Mouse (Mus musculus): ENCODE data around the gene Ribc2. TPM values are rescaled to one million over a fixed set of nuclear protein-coding genes. Genes with fewer than 3 reads are reported as not detected.

Gene Ribc2
- total RNA-seq, 2 experiments from 2014 or later = not detected

- DNase-seq (ENCODE audit: low spot score in 2 of 2) = no peak
Measured at GRCm38 (mm10) chr15:85178172-85178571, 46.3 kb downstream of the Ribc2 start.

GRCm38 (mm10) chr15:85179528-85180180, 47.8 kb downstream of the Ribc2 start:
- DNase-seq (ENCODE audit: low spot score in 2 of 2) = no peak

- no peak for DNase-seq (ENCODE audit: low spot score in 2 of 2)
Measured at GRCm38 (mm10) chr15:85180368-85180767, 48.5 kb downstream of the Ribc2 start.

GRCm38 (mm10) chr15:85182063-85182462, 50.2 kb downstream of the Ribc2 start:
- DNase-seq (ENCODE audit: low spot score in 2 of 2) = no peak

- DNase-seq (ENCODE audit: low spot score in 2 of 2) = peak in 1 of 2 experiments; percentile 57
Measured at GRCm38 (mm10) chr15:85186916-85187315, 55.0 kb downstream of the Ribc2 start.

- DNase-seq (ENCODE audit: low spot score in 2 of 2) = no peak
Measured at GRCm38 (mm10) chr15:85188167-85188778, 56.4 kb downstream of the Ribc2 start.

Other genes starting within 250 kb of the Ribc2 start
- under 1 TPM; 0.22 to 0.29 TPM for gene Gm29666, start 212.0 kb upstream of the Ribc2 start, total RNA-seq (2021)
- gene Nup50, start 208.7 kb upstream of the Ribc2 start, total RNA-seq (2021) = 10 to 100 TPM; 21.0 to 23.5 TPM
- 10 to 100 TPM; 33.5 to 36.7 TPM for gene 5031439G07Rik, start 143.5 kb upstream of the Ribc2 start, total RNA-seq (2021)
- not detected for gene Upk3a, start 114.9 kb upstream of the Ribc2 start, total RNA-seq (2021)
- 10 to 100 TPM; 12.7 to 14.0 TPM for gene Fam118a, start 103.1 kb upstream of the Ribc2 start, total RNA-seq (2021)
- gene Smc1b, start 114 bp upstream of the Ribc2 start, total RNA-seq (2021) = under 1 TPM; 0.08 to 0.17 TPM
- gene Fbln1, start 73.9 kb downstream of the Ribc2 start, total RNA-seq (2021) = 10 to 100 TPM; 41.1 to 42.4 TPM
- 100 to 1,000 TPM; 102 to 109 TPM for gene Atxn10, start 204.2 kb downstream of the Ribc2 start, total RNA-seq (2021)